Comparison of ENCODE assay signal across 13 mouse cellular contexts in the genomic region with DNA sequence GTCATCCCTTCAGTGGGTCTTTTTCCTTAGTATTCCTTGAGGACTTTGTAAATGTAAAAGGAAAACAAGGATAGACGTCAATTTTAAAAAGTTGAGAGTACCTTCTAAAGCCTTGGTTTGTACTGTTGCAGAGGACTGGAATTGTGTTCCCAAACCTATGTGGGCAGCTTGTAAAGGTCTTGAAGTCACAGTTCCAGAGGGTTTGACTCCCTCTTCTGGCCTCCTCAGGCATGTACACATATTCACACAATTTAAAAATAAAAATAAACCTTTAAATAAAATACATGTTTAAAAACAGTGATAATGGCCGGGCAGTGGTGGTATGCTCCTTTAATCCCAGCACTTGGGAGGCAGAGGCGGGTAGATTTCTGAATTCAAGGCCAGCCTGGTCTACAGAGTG. TPM values are rescaled to one million over a fixed set of nuclear protein-coding genes. Genes with fewer than 3 reads are reported as not detected.
DNase-seq lines count a peak whose midpoint lies in the region; ATAC-seq and TF ChIP-seq lines count a peak whose summit lies in the region.
"Had no signal": no experiment of that assay in that cellular context is flagged by ENCODE, and none has a peak within 500 bp of the region (broad histone marks: within the 10 kb centered on the region; RNA-seq: fewer than 3 reads in every experiment).

No protein-coding gene starts in this region.

- peaks cover 45% of the 10 kb centered on the region for H3K36me3 ChIP-seq in liver, adult 2 months (ENCODE audit: control insufficient read depth, insufficient read depth, low read length)
- H3K36me3 ChIP-seq in liver, embryonic 11.5 days (ENCODE audit: control insufficient read depth, insufficient read depth, low read length) = peaks cover 13% of the 10 kb centered on the region; the same call in 1 of the 2 replicates
- peaks cover 93% of the 10 kb centered on the region for H3K36me3 ChIP-seq in E14TG2a.4 (ENCODE audit: insufficient read depth, low read length)

- no peaks in the 10 kb centered on the region for H3K27me3 ChIP-seq in liver, adult 2 months (ENCODE audit: control insufficient read depth, insufficient read depth, low read length)
- H3K27me3 ChIP-seq in liver, embryonic 11.5 days (replicated peaks; ENCODE audit: control insufficient read depth, insufficient read depth, low read length) = no peaks in the 10 kb centered on the region
- no peaks in the 10 kb centered on the region for H3K27me3 ChIP-seq in E14TG2a.4 (ENCODE audit: insufficient read depth, low read length)
- H3K27me3 ChIP-seq: liver, embryonic 13.5 days had no signal

- peak; percentile 37 for DNase-seq in CD4-positive, CD25-positive, alpha-beta regulatory T cell, adult 2 months (ENCODE audit: low read depth, low spot score)
- no peak for DNase-seq in liver, adult 2 months (ENCODE audit: extremely low read depth, low read depth, low spot score)
- no peak for DNase-seq in liver, embryonic 11.5 days (ENCODE audit: low spot score)
- peak; percentile 35 for DNase-seq in induced T-regulatory cell, adult 2 months (ENCODE audit: low read depth)
- DNase-seq in adrenal gland, postnatal 14 days = no peak
- DNase-seq in right cerebral cortex, adult 2 months (ENCODE audit: low spot score in 2 of 2) = no peak
- DNase-seq: adrenal gland, postnatal 36 days; liver, embryonic 13.5 days had no signal

- no peak for TF ChIP-seq POLR2A in liver, adult 2 months (IDR thresholded peaks at IDR 0.05; ENCODE audit: extremely low read depth, insufficient read depth, low read length)

- no peak overlapping the region for H3K4me2 ChIP-seq in liver, embryonic 11.5 days
- H3K4me2 ChIP-seq: liver, embryonic 13.5 days had no signal

- no peak overlapping the region for H3K4me3 ChIP-seq in liver, adult 2 months (ENCODE audit: insufficient read depth, low read depth, low read length)
- H3K4me3 ChIP-seq in liver, embryonic 11.5 days (ENCODE audit: low read depth, low read length) = no peak overlapping the region
- H3K4me3 ChIP-seq in E14TG2a.4 (replicated peaks; ENCODE audit: low read length) = no peak overlapping the region
- H3K4me3 ChIP-seq: erythroblast, embryonic 14.5 days; liver, embryonic 13.5 days; midbrain, embryonic 10.5 days had no signal

- TF ChIP-seq CTCF in liver, adult 2 months (IDR thresholded peaks at IDR 0.05; ENCODE audit: low read depth, low read length) = 0 out of 2 replicates have a peak, but pooled peaks have one; percentile 11
- peak; percentile 22; the same call in 1 of the 2 replicates for TF ChIP-seq CTCF in E14TG2a.4 (conservative IDR thresholded peaks at IDR 0.05; ENCODE audit: low read length)

- 91% methylated on average over 3 of the region's 3 CpGs for WGBS in liver, adult 2 months
- 79% methylated on average over 3 of the region's 3 CpGs for WGBS in liver, embryonic 11.5 days

- no peaks in the 10 kb centered on the region for H3K9me3 ChIP-seq in liver, embryonic 11.5 days (ENCODE audit: control insufficient read depth, low read length)
- no peaks in the 10 kb centered on the region for H3K9me3 ChIP-seq in E14TG2a.4 (ENCODE audit: low read length)
- H3K9me3 ChIP-seq: liver, embryonic 13.5 days; midbrain, embryonic 10.5 days had no signal

- no peak overlapping the region for H3K27ac ChIP-seq in liver, adult 2 months (replicated peaks; ENCODE audit: insufficient read depth, low read depth, low read length)
- H3K27ac ChIP-seq in liver, embryonic 11.5 days (ENCODE audit: low read depth, low read length) = no peak overlapping the region
- H3K27ac ChIP-seq: liver, embryonic 13.5 days; midbrain, embryonic 10.5 days had no signal

- ATAC-seq in CD4-positive, CD25-positive, alpha-beta regulatory T cell, adult 4 months = no peak
- ATAC-seq in liver, embryonic 11.5 days (replicated peaks; ENCODE audit: low FRiP score) = no peak
- ATAC-seq: inflammation-experienced regulatory T-cells, adult 6 months had no signal

- no peaks in the 10 kb centered on the region; the same call in 1 of the 2 replicates for H3K79me2 ChIP-seq in liver, adult 2 months (ENCODE audit: control insufficient read depth, insufficient read depth, low read length)

- no peak overlapping the region for H3K9ac ChIP-seq in liver, adult 2 months (ENCODE audit: low read depth, low read length)
- no peak overlapping the region for H3K9ac ChIP-seq in liver, embryonic 11.5 days (ENCODE audit: low read depth, low read length)
- H3K9ac ChIP-seq: liver, embryonic 13.5 days had no signal

- H3K4me1 ChIP-seq in liver, adult 2 months (ENCODE audit: control insufficient read depth, insufficient read depth, low read length) = no peaks in the 10 kb centered on the region
- no peaks in the 10 kb centered on the region for H3K4me1 ChIP-seq in liver, embryonic 11.5 days (replicated peaks; ENCODE audit: control insufficient read depth, insufficient read depth, low read length)
- no peaks in the 10 kb centered on the region for H3K4me1 ChIP-seq in E14TG2a.4 (replicated peaks; ENCODE audit: low read depth, low read length)
- H3K4me1 ChIP-seq: liver, embryonic 13.5 days; midbrain, embryonic 10.5 days had no signal

RNA-seq across cellular contexts. Expression of a gene that starts 25.5 kb away (rescaled TPM):
- 1 to 10 TPM; 7.9 to 8.1 TPM for polyA plus RNA-seq in CD4-positive, CD25-positive, alpha-beta regulatory T cell, adult 4 months (2017; shearing (Covaris generic))
- total RNA-seq in liver, adult 2 months (2014; rRNA removed) = 0.09 and 0.13 TPM in 2 replicates
- polyA plus RNA-seq in liver, adult 2 months (2012; rRNA removed) = 0.04 and 0.05 TPM in 2 replicates
- polyA plus RNA-seq in liver, embryonic 11.5 days (2014; fragmentation: Nextera tagmentation; extraction: Ambion mirVana) = 3.3 and 3.5 TPM in 2 replicates
- total RNA-seq in adrenal gland, postnatal 14 days (2021) = 3.0 and 3.9 TPM in 2 replicates
- polyA plus RNA-seq: erythroblast, embryonic 14.5 days had no signal

RNA-seq across cellular contexts. Expression of a gene that starts 34.7 kb away (rescaled TPM):
- under 1 TPM; 0.51 to 0.65 TPM for polyA plus RNA-seq in CD4-positive, CD25-positive, alpha-beta regulatory T cell, adult 4 months (2017; shearing (Covaris generic))
- total RNA-seq in liver, adult 2 months (2014; rRNA removed) = 4.1 and 5.2 TPM in 2 replicates
- polyA plus RNA-seq in liver, adult 2 months (2012; rRNA removed) = 2.9 and 4.4 TPM in 2 replicates
- 193 and 198 TPM in 2 replicates for polyA plus RNA-seq in liver, embryonic 11.5 days (2014; fragmentation: Nextera tagmentation; extraction: Ambion mirVana)
- total RNA-seq in adrenal gland, postnatal 14 days (2021) = 217 and 234 TPM in 2 replicates

RNA-seq across cellular contexts. Expression of a gene that starts 44.6 kb away (rescaled TPM):
- polyA plus RNA-seq in CD4-positive, CD25-positive, alpha-beta regulatory T cell, adult 4 months (2017; shearing (Covaris generic)) = 10 to 100 TPM; 66.1 to 66.4 TPM
- total RNA-seq in liver, adult 2 months (2014; rRNA removed) = 73.2 and 76.7 TPM in 2 replicates
- 93.2 and 94.6 TPM in 2 replicates for polyA plus RNA-seq in liver, adult 2 months (2012; rRNA removed)
- polyA plus RNA-seq in liver, embryonic 11.5 days (2014; fragmentation: Nextera tagmentation; extraction: Ambion mirVana) = 114 and 116 TPM in 2 replicates
- 31.2 and 32.5 TPM in 2 replicates for total RNA-seq in adrenal gland, postnatal 14 days (2021)

RNA-seq across cellular contexts. Expression of a gene that starts 48.9 kb away (rescaled TPM):
- 100 to 1,000 TPM; 199 to 211 TPM for polyA plus RNA-seq in CD4-positive, CD25-positive, alpha-beta regulatory T cell, adult 4 months (2017; shearing (Covaris generic))
- total RNA-seq in liver, adult 2 months (2014; rRNA removed) = 23.1 and 25.8 TPM in 2 replicates
- polyA plus RNA-seq in liver, adult 2 months (2012; rRNA removed) = 6.7 and 6.9 TPM in 2 replicates
- polyA plus RNA-seq in liver, embryonic 11.5 days (2014; fragmentation: Nextera tagmentation; extraction: Ambion mirVana) = 229 and 250 TPM in 2 replicates
- 60.7 and 62.6 TPM in 2 replicates for total RNA-seq in adrenal gland, postnatal 14 days (2021)

RNA-seq across cellular contexts. Expression of a gene that starts 56.6 kb away (rescaled TPM):
- 10 to 100 TPM; 12.4 to 23.7 TPM for polyA plus RNA-seq in CD4-positive, CD25-positive, alpha-beta regulatory T cell, adult 4 months (2017; shearing (Covaris generic))
- 30.4 and 33.8 TPM in 2 replicates for total RNA-seq in liver, adult 2 months (2014; rRNA removed)
- polyA plus RNA-seq in liver, adult 2 months (2012; rRNA removed) = 86.2 and 91.8 TPM in 2 replicates
- polyA plus RNA-seq in liver, embryonic 11.5 days (2014; fragmentation: Nextera tagmentation; extraction: Ambion mirVana) = 11.1 and 13.1 TPM in 2 replicates
- total RNA-seq in adrenal gland, postnatal 14 days (2021) = 10.9 and 15.5 TPM in 2 replicates

Comparison
In these comparisons a context has a peak if more than half of its experiments do, and no peak if none do; other contexts are left out.
1. RNA of a gene that starts 34.7 kb away (polyA plus RNA-seq): 193 to 198 TPM in liver, embryonic 11.5 days; 2.9 to 4.4 TPM in liver, adult 2 months and 0.51 to 0.65 TPM in CD4-positive, CD25-positive, alpha-beta regulatory T cell, adult 4 months; every median in the first group is over 10 times any median in the second.
2. DNase-seq: peak in CD4-positive, CD25-positive, alpha-beta regulatory T cell, adult 2 months (single experiment) and induced T-regulatory cell, adult 2 months (single experiment); none in liver, adult 2 months (single experiment), liver, embryonic 11.5 days (single experiment), adrenal gland, postnatal 14 days (single experiment) and right cerebral cortex, adult 2 months (0 of 2).